Mouse (Mus musculus) spleen, adult 2 months (tissue): ENCODE data around the gene Dgka.
A peak's percentile ranks its signal among the peaks of the same experiment; 100 is the strongest.

Experiments used
- CTCF ChIP-seq: fragments of 200-500 bp; IDR thresholded peaks from 2 replicates; pipeline ENCODE4 v1.5.1; 2011; ENCODE audit warnings: mild to moderate bottlenecking, inconsistent platforms; ENCODE audit not compliant: insufficient read depth, insufficient read length, insufficient replicate concordance; ENCODE audit errors: extremely low read depth
- POLR2A ChIP-seq: fragments of 200-500 bp; IDR thresholded peaks from 2 replicates; pipeline ENCODE4 v1.6.1; 2011; ENCODE audit warnings: low read depth, low read length, inconsistent platforms

- TF ChIP-seq CTCF (peak; percentile 25; the same call in 1 of the 2 replicates), POLR2A (no peak)
Observed at GRCm38 (mm10) chr10:128674469-128675008, 70.1 kb downstream of the Dgka start.
